Mouse (Mus musculus) MEL (cell line): ENCODE measurements around the gene Slc25a42. TPM values are rescaled to one million over a fixed set of nuclear protein-coding genes. Genes with fewer than 3 reads are reported as not detected.

Experiments used
- DNase-seq: peaks from one replicate; pipeline ENCODE4 v3.0.0; 2011; ENCODE audit warnings: low read depth, low spot score
- H3K27ac ChIP-seq: 2 replicates; pipeline ENCODE4 v1.5.1; 2012; ENCODE audit warnings: low read depth, mild to moderate bottlenecking, control low read depth, low read length, moderate library complexity; ENCODE audit not compliant: control insufficient read depth
- H3K27me3 ChIP-seq, 2 experiments: fragments of 150-350 bp in 1 of 2; sonication (generic) in 1 of 2; 2 replicates each; pipeline ENCODE4 v1.6.1; 2012; ENCODE audit warnings: low read length in 2 of 2, mild to moderate bottlenecking in 2 of 2, improper control_type of control experiment in 1 of 2, moderate library complexity in 1 of 2; ENCODE audit not compliant: insufficient read depth in 2 of 2, control insufficient read depth in 1 of 2
- H3K36me3 ChIP-seq, 2 experiments: 2 replicates each; pipeline ENCODE4 v1.6.1; 2012 to 2014; ENCODE audit warnings: low read length in 2 of 2, improper control_type of control experiment in 1 of 2, inconsistent platforms in 1 of 2, mild to moderate bottlenecking in 1 of 2; ENCODE audit not compliant: insufficient read depth in 2 of 2, control insufficient read depth in 1 of 2
- H3K4me1 ChIP-seq, 2 experiments: fragments of 150-350 bp in 1 of 2; sonication (generic) in 1 of 2; 2 replicates each; pipeline ENCODE4 v1.6.1; 2012; ENCODE audit warnings: low read length in 2 of 2, improper control_type of control experiment in 1 of 2, mild to moderate bottlenecking in 1 of 2; ENCODE audit not compliant: insufficient read depth in 2 of 2, control insufficient read depth in 1 of 2
- H3K4me3 ChIP-seq, 2 experiments: fragments of 150-350 bp in 1 of 2; sonication (generic) in 1 of 2; 2 replicates each; pipeline ENCODE4 v1.5.1; 2012; ENCODE audit warnings: low read depth in 2 of 2, low read length in 2 of 2, mild to moderate bottlenecking in 2 of 2, moderate library complexity in 2 of 2, control low read depth in 1 of 2, improper control_type of control experiment in 1 of 2; ENCODE audit not compliant: control insufficient read depth in 1 of 2, insufficient read depth in 1 of 2
- H3K79me2 ChIP-seq: 2 replicates; pipeline ENCODE4 v1.6.1; 2012; ENCODE audit warnings: mild to moderate bottlenecking, low read length, moderate library complexity; ENCODE audit not compliant: control insufficient read depth, poor library complexity, insufficient read depth
- H3K9ac ChIP-seq: 2 replicates; pipeline ENCODE4 v1.6.1; 2012; ENCODE audit warnings: low read depth, mild to moderate bottlenecking, control low read depth, low read length, moderate library complexity; ENCODE audit not compliant: control insufficient read depth, poor library complexity, severe bottlenecking
- H3K9me3 ChIP-seq: fragments of 150-350 bp; sonication (generic); replicated peaks from 2 replicates; pipeline ENCODE4 v1.6.1; 2012; ENCODE audit warnings: mild to moderate bottlenecking, low read length, improper control_type of control experiment, moderate library complexity; ENCODE audit not compliant: insufficient read depth
- CHD1 ChIP-seq: IDR thresholded peaks from 2 replicates; pipeline ENCODE4 v1.6.1; 2012; ENCODE audit warnings: low read depth, mild to moderate bottlenecking, inconsistent platforms, low read length, improper control_type of control experiment
- EP300 ChIP-seq, 2 experiments: IDR thresholded peaks; 2 replicates each; pipeline ENCODE4 v1.6.1; 2011; ENCODE audit warnings: improper control_type of control experiment in 2 of 2, low read length in 2 of 2, low read depth in 1 of 2, mild to moderate bottlenecking in 1 of 2
- JUND ChIP-seq: IDR thresholded peaks from 2 replicates; pipeline ENCODE4 v1.6.1; 2011; ENCODE audit warnings: low read depth, mild to moderate bottlenecking, improper control_type of control experiment, low read length
- KAT2A ChIP-seq: conservative IDR thresholded peaks from 2 replicates; pipeline ENCODE4 v1.6.1; 2012; ENCODE audit warnings: low read depth, low read length, improper control_type of control experiment, inconsistent platforms
- MAZ ChIP-seq: IDR thresholded peaks from 2 replicates; pipeline ENCODE4 v1.6.1; 2012; ENCODE audit warnings: low read depth, mild to moderate bottlenecking, inconsistent platforms, low read length, improper control_type of control experiment
- MEF2A ChIP-seq: IDR thresholded peaks from 2 replicates; pipeline ENCODE4 v1.6.1; 2014; ENCODE audit warnings: low read depth, mild to moderate bottlenecking, inconsistent platforms, low read length, improper control_type of control experiment; ENCODE audit not compliant: poor library complexity, insufficient replicate concordance, severe bottlenecking; ENCODE audit errors: extremely low read depth
- MYC ChIP-seq: IDR thresholded peaks from 2 replicates; pipeline ENCODE4 v1.6.1; 2011; ENCODE audit warnings: low read depth, mild to moderate bottlenecking, low read length, improper control_type of control experiment, moderate library complexity
- NRF1 ChIP-seq: IDR thresholded peaks from 2 replicates; pipeline ENCODE4 v1.6.1; 2014; ENCODE audit warnings: low read depth, mild to moderate bottlenecking, inconsistent platforms, low read length, improper control_type of control experiment, moderate library complexity; ENCODE audit not compliant: poor library complexity, insufficient read depth, severe bottlenecking
- RCOR1 ChIP-seq: IDR thresholded peaks from 2 replicates; pipeline ENCODE4 v1.6.1; 2012; ENCODE audit warnings: low read depth, mild to moderate bottlenecking, inconsistent platforms, low read length, improper control_type of control experiment
- TBP ChIP-seq: IDR thresholded peaks from 2 replicates; pipeline ENCODE4 v1.8.0; 2011; ENCODE audit warnings: low read depth, low read length, improper control_type of control experiment
- UBTF ChIP-seq: IDR thresholded peaks from 2 replicates; pipeline ENCODE4 v1.6.1; 2012; ENCODE audit warnings: low read depth, mild to moderate bottlenecking, inconsistent platforms, low read length, improper control_type of control experiment, moderate library complexity, borderline replicate concordance; ENCODE audit not compliant: insufficient read depth
- USF2 ChIP-seq, 2 experiments: IDR thresholded peaks; 2 replicates each; pipeline ENCODE4 v1.6.1; 2011 to 2012; ENCODE audit warnings: improper control_type of control experiment in 2 of 2, low read length in 2 of 2, borderline replicate concordance in 1 of 2, inconsistent platforms in 1 of 2, low read depth in 1 of 2, mild to moderate bottlenecking in 1 of 2; ENCODE audit not compliant: insufficient read depth in 1 of 2
- ZMIZ1 ChIP-seq: IDR thresholded peaks from 2 replicates; pipeline ENCODE4 v1.6.1; 2012; ENCODE audit warnings: low read depth, mild to moderate bottlenecking, inconsistent platforms, low read length, improper control_type of control experiment, moderate library complexity
- polyA plus RNA-seq, 2 experiments: library from polyadenylated mRNA; stranded (reverse) in 1 of 2; unstranded in 1 of 2; fragments of >175 nt in 1 of 2; fragments of >200 nt in 1 of 2; gene quantifications; 2 replicates each; pipeline versions ENCODE4 v1.2.1 to v1.2.4; 2012; ENCODE audit warnings: low replicate concordance in 2 of 2, low read depth in 1 of 2; ENCODE audit not compliant: insufficient read length in 2 of 2, insufficient read depth in 1 of 2, missing spikeins in 1 of 2
- total RNA-seq: library from RNA; depleted of rRNA; stranded (reverse); fragments of 300-350 nt; gene quantifications from 2 replicates; pipeline ENCODE4 v1.2.3, GENCODE M21; 2012

Gene Slc25a42
- total and polyA plus RNA-seq, 3 experiments: 5.2 to 12.1 TPM; not detected in 1

GRCm38 (mm10) chr8:70220236-70220840, 8.2 kb upstream of the Slc25a42 start:
- Histone ChIP-seq H3K4me1 (peaks cover 0 to 2% of the 10 kb centered on the region in 2 experiments; a peak in 1 of 4 replicates), H3K27ac (no peak overlapping the region), H3K36me3 (no peaks in the 10 kb centered on the region; a peak in 1 of 4 replicates), H3K9me3 (no peaks in the 10 kb centered on the region), H3K4me3 (no peak overlapping the region), H3K79me2 (no peaks in the 10 kb centered on the region), H3K9ac (no peak overlapping the region), H3K27me3 (no peaks in the 10 kb centered on the region)
- no peak for TF ChIP-seq TBP
- no peak for TF ChIP-seq KAT2A
- TF ChIP-seq RCOR1: no peak
- TF ChIP-seq UBTF: no peak
- TF ChIP-seq CHD1: no peak
- no peak for TF ChIP-seq MYC
- TF ChIP-seq MAZ: no peak
- TF ChIP-seq NRF1: no peak
- TF ChIP-seq JUND: no peak
- TF ChIP-seq USF2 (IDR thresholded peaks at IDR 0.05; ENCODE audit: borderline replicate concordance in 1 of 2, insufficient read depth in 1 of 2, low read depth in 1 of 2, low read length in 2 of 2): no peak
- DNase-seq: no peak

- TF ChIP-seq ZMIZ1 (no peak), MEF2A (no peak), MAZ (no peak), EP300 (IDR thresholded peaks at IDR 0.05; ENCODE audit: low read depth in 1 of 2, low read length in 2 of 2) (no peak)
- no peak for DNase-seq
- Histone ChIP-seq H3K27me3 (no peaks in the 10 kb centered on the region), H3K9ac (no peak overlapping the region), H3K9me3 (no peaks in the 10 kb centered on the region), H3K79me2 (no peaks in the 10 kb centered on the region), H3K36me3 (peaks cover 0 to 9% of the 10 kb centered on the region in 2 experiments; a peak in 2 of 4 replicates), H3K4me1 (peaks cover 6 to 13% of the 10 kb centered on the region in 2 experiments), H3K27ac (no peak overlapping the region), H3K4me3 (no peak overlapping the region)
These were observed 7.1 kb upstream of the Slc25a42 start for GRCm38 (mm10) chr8:70219107-70219684.
